Mouse (Mus musculus): ENCODE results near the gene Ache.

Gene Ache

GRCm38 (mm10) chr5:137332857-137333511, 45.7 kb downstream of the Ache start:
- DNase-seq (ENCODE audit: inconsistent age in 2 of 2, low spot score in 1 of 2): no peak

GRCm38 (mm10) chr5:137333512-137334174, 46.3 kb downstream of the Ache start, which contains the start of gene Slc12a9:
TSS of gene Slc12a9 (minus strand) at chr5:137333597.
- peak; percentile 95 to 99 for DNase-seq (ENCODE audit: inconsistent age in 2 of 2, low spot score in 1 of 2)

GRCm38 (mm10) chr5:137334317-137334716, 47.0 kb downstream of the Ache start:
- DNase-seq (ENCODE audit: inconsistent age in 2 of 2, low spot score in 1 of 2): no peak

- no peak for DNase-seq (ENCODE audit: inconsistent age in 2 of 2, low spot score in 1 of 2)
Observed at GRCm38 (mm10) chr5:137335066-137335465, 47.7 kb downstream of the Ache start.

GRCm38 (mm10) chr5:137337190-137337589, 49.9 kb downstream of the Ache start:
- no peak for DNase-seq (ENCODE audit: inconsistent age in 2 of 2, low spot score in 1 of 2)

GRCm38 (mm10) chr5:137338256-137338655, 50.9 kb downstream of the Ache start:
- peak; percentile 94 to 96 for DNase-seq (ENCODE audit: inconsistent age in 2 of 2, low spot score in 1 of 2)

GRCm38 (mm10) chr5:137338663-137339289, 51.5 kb downstream of the Ache start:
- DNase-seq (ENCODE audit: inconsistent age in 2 of 2, low spot score in 1 of 2): peak; percentile 64 to 89

GRCm38 (mm10) chr5:137339290-137339979, 52.1 kb downstream of the Ache start:
- DNase-seq (ENCODE audit: inconsistent age in 2 of 2, low spot score in 1 of 2): peak; percentile 74 to 81

- DNase-seq (ENCODE audit: inconsistent age in 2 of 2, low spot score in 1 of 2): no peak
Observed at GRCm38 (mm10) chr5:137340222-137340621, 52.9 kb downstream of the Ache start.

- DNase-seq (ENCODE audit: inconsistent age in 2 of 2, low spot score in 1 of 2): no peak
Observed at GRCm38 (mm10) chr5:137342407-137343012, 55.2 kb downstream of the Ache start.

- DNase-seq (ENCODE audit: inconsistent age in 2 of 2, low spot score in 1 of 2): no peak
Observed at GRCm38 (mm10) chr5:137343412-137343811, 56.1 kb downstream of the Ache start.

- DNase-seq (ENCODE audit: inconsistent age in 2 of 2, low spot score in 1 of 2): no peak
Observed at GRCm38 (mm10) chr5:137343869-137344268, 56.5 kb downstream of the Ache start.

Measured in adrenal gland, adult (tissue).